Mouse (Mus musculus): ENCODE results near the gene Dkk3.

DNA sequence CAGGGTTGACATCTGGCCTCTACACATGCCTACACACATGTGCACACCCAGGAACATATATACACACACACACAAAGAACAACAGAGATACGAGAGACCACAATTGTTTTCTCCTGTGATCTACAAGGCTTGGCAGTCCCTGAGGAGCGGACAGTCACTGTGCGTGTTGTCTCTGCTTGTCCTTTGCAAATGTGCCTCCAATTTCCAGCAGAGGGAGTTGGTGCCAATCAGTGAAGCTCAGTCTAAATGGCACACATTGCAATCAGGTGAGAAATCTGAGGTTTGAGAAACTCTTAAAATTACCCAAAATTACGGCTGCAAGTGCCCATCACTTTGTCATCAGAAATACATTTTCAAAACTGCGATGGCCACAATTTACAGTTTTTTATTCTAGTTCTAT, 25.6 kb downstream of the Dkk3 start:
- TF ChIP-seq POLR2A (IDR thresholded peaks at IDR 0.05; ENCODE audit: extremely low read depth, insufficient read depth, low read length) (no peak), CTCF (IDR thresholded peaks at IDR 0.05; ENCODE audit: extremely low read depth, insufficient read depth, low read length) (peak; percentile 28; the same call in 1 of the 2 replicates)

Measured in cortical plate, adult 2 months (tissue).